In the genomic region with DNA sequence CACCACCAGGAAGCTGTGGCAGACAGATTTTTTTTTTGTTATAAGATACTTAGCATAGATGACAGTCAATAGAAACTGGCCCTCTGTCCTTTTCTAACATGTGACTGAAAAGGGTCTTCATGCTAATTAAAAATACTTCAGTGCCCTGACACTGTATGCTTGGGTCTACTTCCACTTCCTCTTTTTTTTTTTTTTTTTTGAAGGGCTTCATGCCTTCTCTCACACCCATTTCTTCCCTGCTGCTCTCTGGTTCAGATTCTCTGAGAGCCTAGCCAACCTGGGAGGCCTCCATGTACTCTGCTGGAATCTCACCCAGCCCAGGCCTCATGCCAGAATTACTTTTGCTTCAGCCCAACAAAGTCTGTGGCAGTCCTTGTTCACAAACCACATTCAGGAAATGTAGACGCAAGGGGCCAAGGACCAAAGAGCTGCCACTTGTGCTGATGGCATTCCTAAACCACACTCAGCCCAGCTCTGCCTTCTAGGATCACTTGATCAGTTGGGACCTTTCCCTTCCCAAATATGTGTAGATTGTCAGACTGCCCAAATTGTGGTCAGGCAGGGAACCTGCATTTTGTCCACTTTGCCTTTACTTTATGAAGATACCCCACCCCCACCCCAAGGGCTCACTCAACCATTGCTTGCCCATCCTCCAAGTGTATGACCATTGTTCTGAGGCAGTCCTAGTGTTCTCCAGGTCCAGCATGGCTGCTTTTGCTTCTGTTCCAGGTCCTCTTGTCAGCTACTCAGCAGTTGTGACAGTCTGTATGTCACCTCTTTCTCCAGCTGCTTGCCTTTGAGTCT, we compare ENCODE assay signal across 8 mouse cellular contexts. TPM values are rescaled to one million over a fixed set of nuclear protein-coding genes. Genes with fewer than 3 reads are reported as not detected.
A peak's percentile ranks its signal among the peaks of the same experiment; 100 is the strongest.
DNase-seq lines count a peak whose midpoint lies in the region.

No protein-coding gene starts in this region.

- H3K27ac ChIP-seq in heart, embryonic 10.5 days, result no peak overlapping the region

- H3K4me3 ChIP-seq in heart, embryonic 10.5 days, result no peak overlapping the region

- H3K36me3 ChIP-seq in heart, embryonic 10.5 days, result 0 out of 2 replicates have a peak, but pooled peaks cover 7% of the 10 kb centered on the region

- intact Hi-C loops in heart, postnatal 36 days (cut with DNase I), result no loop called here

- H3K4me1 ChIP-seq in heart, embryonic 10.5 days, result 0 out of 2 replicates have a peak, but pooled peaks cover 3% of the 10 kb centered on the region

- no peaks in the 10 kb centered on the region for H3K9me3 ChIP-seq in heart, embryonic 10.5 days

- 71% methylated on average over 1 of the region's 1 CpGs for WGBS in heart, embryonic 10.5 days

- no peaks in the 10 kb centered on the region for H3K27me3 ChIP-seq in heart, embryonic 10.5 days (ENCODE audit: insufficient read depth, poor library complexity, severe bottlenecking)

- DNase-seq in heart, adult 18-20 months, result peak; percentile 74 to 78
- no peak for DNase-seq in heart, embryonic 10.5 days (ENCODE audit: low spot score)
- DNase-seq in 3134 (ENCODE audit: extremely low read depth, insufficient read length, low spot score) (peak; percentile 35), adipocyte (ENCODE audit: low spot score) (no peak)
- DNase-seq in adrenal gland, postnatal 10 days, result peak; percentile 60
- DNase-seq in heart, postnatal 36 days, result peak; percentile 60 to 71
- DNase-seq in lung, postnatal 36 days, result peak; percentile 67
- no peak for DNase-seq in embryo, embryonic 10 days (ENCODE audit: low spot score)

RNA-seq across cellular contexts. Expression of a gene that starts 27.8 kb away (rescaled TPM):
- 1 to 10 TPM; 5.7 to 7.3 TPM for total RNA-seq in heart, adult 18-20 months (2021)
- 12.1 and 15.6 TPM in 2 replicates for polyA plus RNA-seq in heart, embryonic 10.5 days (2016; fragmentation: Nextera tagmentation; extraction: Ambion mirVana)
- total RNA-seq in adrenal gland, postnatal 10 days (2021), result 10 to 100 TPM; 10.5 to 13.0 TPM
- total RNA-seq in heart, postnatal 36 days (2021), result 1 to 10 TPM; 8.0 to 8.2 TPM

Comparison
In these comparisons a context has a peak if more than half of its experiments do, and no peak if none do; other contexts are left out.
1. DNase-seq: peak in heart, adult 18-20 months (2 of 2), 3134 (single experiment), adrenal gland, postnatal 10 days (single experiment), heart, postnatal 36 days (2 of 2) and lung, postnatal 36 days (single experiment); none in heart, embryonic 10.5 days (single experiment), embryo, embryonic 10 days (single experiment) and adipocyte (single experiment).